Mouse (Mus musculus) kidney, embryonic 14.5 days (tissue): ENCODE measurements around the gene Eefsec. TPM values are rescaled to one million over a fixed set of nuclear protein-coding genes. Genes with fewer than 3 reads are reported as not detected.

Source experiments
- ATAC-seq: fragments of 200-750 bp; cut with Nextera tagmentation; 2 replicates; pipeline ENCODE4 v1.8.0; 2017; ENCODE audit warnings: moderate number of reproducible peaks, mild to moderate bottlenecking, moderate TSS enrichment, moderate library complexity; ENCODE audit not compliant: low FRiP score, low TSS enrichment
- H3K27ac ChIP-seq: fragments of 300-500 bp; sonication (generic); 2 replicates; pipeline ENCODE4 v1.5.1; 2014; ENCODE audit warnings: low read depth, mild to moderate bottlenecking, low read length, moderate library complexity, mixed read lengths
- H3K27me3 ChIP-seq: fragments of 300-500 bp; sonication (generic); 2 replicates; pipeline ENCODE4 v1.6.1; 2014; ENCODE audit warnings: mild to moderate bottlenecking, low read length; ENCODE audit not compliant: control insufficient read depth, insufficient read depth
- H3K36me3 ChIP-seq: fragments of 300-500 bp; sonication (generic); 2 replicates; pipeline ENCODE4 v1.6.1; 2014; ENCODE audit warnings: low read length, mixed read lengths; ENCODE audit not compliant: control insufficient read depth, insufficient read depth
- H3K4me1 ChIP-seq: fragments of 300-500 bp; sonication (generic); 2 replicates; pipeline ENCODE4 v1.6.1; 2014; ENCODE audit warnings: low read length, mixed read lengths; ENCODE audit not compliant: control insufficient read depth, insufficient read depth
- H3K4me2 ChIP-seq: fragments of 300-500 bp; sonication (generic); replicated peaks from 2 replicates; pipeline ENCODE4 v1.6.1; 2014; ENCODE audit warnings: low read depth, mild to moderate bottlenecking, low read length
- H3K4me3 ChIP-seq: fragments of 300-500 bp; sonication (generic); 2 replicates; pipeline ENCODE4 v1.5.1; 2014; ENCODE audit warnings: mild to moderate bottlenecking, low read length
- H3K9ac ChIP-seq: fragments of 300-500 bp; sonication (generic); 2 replicates; pipeline ENCODE4 v1.6.1; 2014; ENCODE audit warnings: low read depth, mild to moderate bottlenecking, low read length, moderate library complexity
- H3K9me3 ChIP-seq: fragments of 300-500 bp; sonication (generic); 2 replicates; pipeline ENCODE4 v1.6.1; 2016; ENCODE audit warnings: low read length; ENCODE audit not compliant: control insufficient read depth
- WGBS: fragments of 180-500 bp; shearing (Covaris S2); extraction: QIAGEN DNeasy Blood & Tissue Kit; methylation state at CpG from one replicate; pipeline ENCODE4 v1.1.7; 2014; 5-methylcytosine and 5-hydroxymethylcytosine counted together
- polyA plus RNA-seq: library from polyadenylated mRNA; unstranded; fragments of >200 nt; fragmentation: Nextera tagmentation; extraction: Ambion mirVana; gene quantifications from 2 replicates; pipeline ENCODE4 v1.2.1, GENCODE M21; 2014

Gene Eefsec
- polyA plus RNA-seq, 1 experiment from 2014 or later, result 49.3 TPM

DNA sequence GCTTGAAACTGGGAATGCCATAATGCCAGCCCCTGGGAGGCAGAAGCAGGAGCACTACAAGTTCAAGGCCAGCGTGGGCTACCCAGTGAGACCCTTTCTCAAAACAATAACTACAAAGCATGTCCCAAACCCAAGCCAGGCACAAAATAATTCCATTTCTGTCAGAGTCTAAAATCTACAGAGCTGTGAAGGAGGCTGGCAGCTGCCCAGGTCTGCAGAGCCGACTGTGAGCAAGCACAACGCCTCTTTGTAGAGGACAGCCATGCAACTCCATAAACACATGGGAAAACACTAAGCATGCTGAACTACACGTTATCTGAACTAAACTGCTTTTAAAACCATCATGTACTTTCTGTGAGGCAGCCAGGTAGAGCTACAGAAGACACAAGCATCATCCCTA lies 7.3 kb downstream of the Eefsec start:
- no peak for ATAC-seq
- no peak overlapping the region for H3K27ac ChIP-seq
- no peaks in the 10 kb centered on the region for H3K4me1 ChIP-seq
- no peak overlapping the region for H3K9ac ChIP-seq
- H3K27me3 ChIP-seq, result no peaks in the 10 kb centered on the region
- H3K4me2 ChIP-seq, result no peak overlapping the region
- no peaks in the 10 kb centered on the region; the same call in 1 of the 2 replicates for H3K36me3 ChIP-seq
- 96% methylated on average over 4 of the region's 4 CpGs for WGBS
- no peaks in the 10 kb centered on the region for H3K9me3 ChIP-seq
- H3K4me3 ChIP-seq, result no peak overlapping the region

- 93% methylated on average over 7 of the region's 7 CpGs for WGBS
- Histone ChIP-seq H3K9me3 (no peaks in the 10 kb centered on the region), H3K4me2 (no peak overlapping the region), H3K36me3 (no peaks in the 10 kb centered on the region; the same call in 1 of the 2 replicates), H3K9ac (no peak overlapping the region), H3K27ac (no peak overlapping the region), H3K4me3 (no peak overlapping the region), H3K27me3 (no peaks in the 10 kb centered on the region), H3K4me1 (no peaks in the 10 kb centered on the region)
- no peak for ATAC-seq
Measured at GRCm38 (mm10) chr6:88435609-88436008, 10.7 kb downstream of the Eefsec start.

DNA sequence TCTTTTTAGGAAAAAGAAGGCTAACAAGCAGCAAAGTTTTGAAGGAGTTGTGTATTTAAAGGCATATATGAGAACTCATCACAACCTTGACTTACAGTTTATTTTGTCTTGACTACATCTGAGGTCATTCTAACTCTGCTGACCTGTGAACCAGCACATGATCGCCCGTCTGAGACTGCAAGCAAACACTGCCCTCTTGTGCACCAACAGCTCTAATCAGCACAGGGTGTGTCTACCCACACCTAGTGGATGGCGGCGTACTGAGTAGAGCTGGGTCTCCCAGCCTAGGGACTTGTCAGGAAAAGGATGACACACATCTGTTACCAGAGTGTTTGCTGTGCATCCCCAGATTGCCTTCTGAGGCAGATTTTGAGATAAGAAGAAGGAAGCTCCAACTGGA lies 15.1 kb downstream of the Eefsec start:
- Histone ChIP-seq H3K27ac (no peak overlapping the region), H3K4me2 (no peak overlapping the region), H3K4me3 (no peak overlapping the region), H3K9ac (no peak overlapping the region), H3K4me1 (0 out of 2 replicates have a peak, but pooled peaks cover 4% of the 10 kb centered on the region), H3K36me3 (no peaks in the 10 kb centered on the region; the same call in 1 of the 2 replicates), H3K9me3 (no peaks in the 10 kb centered on the region), H3K27me3 (no peaks in the 10 kb centered on the region)
- peak; percentile 66; the same call in 1 of the 2 replicates for ATAC-seq
- 11% methylated on average over 4 of the region's 4 CpGs for WGBS

DNA sequence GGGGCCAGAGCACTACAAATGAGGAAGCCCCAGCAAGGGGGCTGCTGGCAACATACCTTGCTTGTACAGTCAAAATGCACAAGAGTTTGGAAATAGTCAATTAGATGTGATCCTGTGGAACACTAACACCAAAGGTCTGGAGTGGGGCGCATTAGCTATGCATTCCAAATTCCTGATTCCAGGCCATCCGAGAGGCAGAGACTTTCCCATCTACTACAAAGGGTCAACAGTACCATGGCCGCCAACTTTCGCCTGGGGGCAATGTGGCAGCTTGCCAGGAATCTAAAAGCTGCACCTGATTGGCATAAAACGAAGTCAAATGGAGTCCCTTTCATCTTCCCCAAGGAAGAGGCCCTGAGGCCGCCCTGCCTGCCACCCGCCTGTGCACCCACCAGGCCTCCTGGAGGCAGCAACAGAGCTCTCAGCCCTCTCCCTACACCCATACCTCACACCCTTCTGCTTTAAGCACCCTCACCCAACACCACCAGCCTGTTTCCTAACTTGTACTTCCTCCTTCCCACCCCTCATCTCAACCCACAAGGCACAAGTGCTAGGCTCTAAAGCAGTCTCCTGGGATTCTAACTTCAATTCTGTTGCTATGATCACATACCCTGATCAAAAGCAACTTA lies 30.1 kb downstream of the Eefsec start:
- WGBS, result 52% methylated on average over 7 of the region's 7 CpGs
- peak; percentile 76 for ATAC-seq
- no peaks in the 10 kb centered on the region for H3K27me3 ChIP-seq
- no peak overlapping the region for H3K9ac ChIP-seq
- no peak overlapping the region for H3K4me3 ChIP-seq
- no peaks in the 10 kb centered on the region for H3K36me3 ChIP-seq
- H3K9me3 ChIP-seq, result no peaks in the 10 kb centered on the region
- peak overlapping the region; percentile 45 for H3K27ac ChIP-seq
- H3K4me1 ChIP-seq, result peaks cover 4% of the 10 kb centered on the region; the same call in 1 of the 2 replicates
- H3K4me2 ChIP-seq, result no peak overlapping the region

GRCm38 (mm10) chr6:88412604-88413003 lies 33.7 kb downstream of the Eefsec start:
- Histone ChIP-seq H3K9ac (no peak overlapping the region), H3K9me3 (no peaks in the 10 kb centered on the region), H3K27me3 (no peaks in the 10 kb centered on the region), H3K4me3 (no peak overlapping the region), H3K27ac (no peak overlapping the region), H3K4me2 (no peak overlapping the region), H3K4me1 (peaks cover 14% of the 10 kb centered on the region), H3K36me3 (no peaks in the 10 kb centered on the region)
- WGBS, result 57% methylated on average over 2 of the region's 2 CpGs
- ATAC-seq, result no peak

GRCm38 (mm10) chr6:88409492-88409891 lies 36.8 kb downstream of the Eefsec start:
- 38% methylated on average over 5 of the region's 5 CpGs for WGBS
- peak; percentile 28; the same call in 1 of the 2 replicates for ATAC-seq
- Histone ChIP-seq H3K9me3 (no peaks in the 10 kb centered on the region), H3K4me1 (peaks cover 14% of the 10 kb centered on the region), H3K4me2 (no peak overlapping the region), H3K36me3 (no peaks in the 10 kb centered on the region), H3K9ac (no peak overlapping the region), H3K4me3 (no peak overlapping the region), H3K27ac (0 out of 2 replicates have a peak overlapping the region, but pooled peaks have one; percentile 8), H3K27me3 (no peaks in the 10 kb centered on the region)

DNA sequence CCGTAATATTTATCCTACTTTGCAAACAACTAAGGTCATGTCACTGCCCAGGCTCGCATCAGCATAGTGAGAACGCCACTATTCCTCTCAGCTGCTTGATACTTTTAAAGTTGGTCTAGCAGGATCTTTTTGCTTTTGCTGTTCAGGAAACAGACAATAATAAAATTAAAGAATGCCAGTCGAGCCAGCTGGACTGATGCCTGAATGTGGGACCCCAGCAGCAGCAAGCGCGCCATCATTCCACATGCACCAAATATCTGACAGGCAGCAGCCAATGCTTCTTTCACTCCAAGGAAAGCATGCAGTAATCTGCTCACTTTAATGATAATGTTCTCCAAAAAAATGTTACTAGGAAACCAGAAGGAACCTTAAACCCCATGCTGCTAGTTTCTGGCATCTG lies 45.9 kb downstream of the Eefsec start:
- no peaks in the 10 kb centered on the region for H3K9me3 ChIP-seq
- no peaks in the 10 kb centered on the region for H3K4me1 ChIP-seq
- ATAC-seq, result no peak
- WGBS, result 87% methylated on average over 6 of the region's 6 CpGs
- no peak overlapping the region for H3K9ac ChIP-seq
- no peak overlapping the region for H3K4me3 ChIP-seq
- no peak overlapping the region for H3K4me2 ChIP-seq
- H3K27me3 ChIP-seq, result no peaks in the 10 kb centered on the region
- H3K36me3 ChIP-seq, result no peaks in the 10 kb centered on the region
- no peak overlapping the region for H3K27ac ChIP-seq

DNA sequence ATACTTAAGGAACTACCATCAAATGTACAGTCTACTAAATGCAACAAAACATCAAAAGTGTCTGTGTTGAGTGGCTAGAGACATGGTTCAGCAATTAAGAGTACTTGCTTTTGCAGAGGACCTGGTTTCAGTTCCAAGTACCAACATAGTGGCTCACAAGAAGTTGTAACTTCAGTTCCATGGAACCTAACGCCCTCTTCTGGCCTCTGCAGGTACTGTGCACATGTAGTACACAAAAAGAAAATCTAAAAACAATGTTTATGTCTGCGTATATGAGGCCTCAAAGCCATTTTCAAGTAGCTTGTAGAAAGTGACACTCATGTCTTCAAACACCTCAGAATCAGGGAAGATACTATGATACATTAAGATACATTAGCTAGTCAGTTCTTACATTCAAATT lies 48.4 kb downstream of the Eefsec start:
- H3K9ac ChIP-seq, result no peak overlapping the region
- no peaks in the 10 kb centered on the region for H3K9me3 ChIP-seq
- 68% methylated on average over 2 of the region's 2 CpGs for WGBS
- no peaks in the 10 kb centered on the region for H3K36me3 ChIP-seq
- no peak overlapping the region for H3K4me2 ChIP-seq
- no peak for ATAC-seq
- no peak overlapping the region for H3K4me3 ChIP-seq
- no peaks in the 10 kb centered on the region for H3K4me1 ChIP-seq
- no peaks in the 10 kb centered on the region for H3K27me3 ChIP-seq
- no peak overlapping the region for H3K27ac ChIP-seq

GRCm38 (mm10) chr6:88388946-88389345 lies 57.4 kb downstream of the Eefsec start:
- ATAC-seq, result peak; percentile 35; the same call in 1 of the 2 replicates
- Histone ChIP-seq H3K9me3 (no peaks in the 10 kb centered on the region), H3K27me3 (no peaks in the 10 kb centered on the region), H3K9ac (no peak overlapping the region), H3K4me3 (no peak overlapping the region), H3K27ac (no peak overlapping the region), H3K36me3 (no peaks in the 10 kb centered on the region), H3K4me2 (no peak overlapping the region), H3K4me1 (peaks cover 10% of the 10 kb centered on the region; the same call in 1 of the 2 replicates)
- 72% methylated on average over 5 of the region's 5 CpGs for whole genome bisulfite sequencing
